Mouse (Mus musculus) heart, embryonic 13.5 days (tissue): ENCODE results near the gene Tbccd1. TPM values are rescaled to one million over a fixed set of nuclear protein-coding genes. Genes with fewer than 3 reads are reported as not detected.

ENCODE experiments used
- ATAC-seq: fragments of 200-750 bp; cut with Nextera tagmentation; 2 replicates; pipeline ENCODE4 v1.8.0; 2017; ENCODE audit warnings: moderate TSS enrichment; ENCODE audit not compliant: insufficient number of reproducible peaks, low FRiP score, low TSS enrichment; ENCODE audit errors: extremely low read depth
- H3K27ac ChIP-seq: fragments of 300-500 bp; sonication (generic); replicated peaks from 2 replicates; pipeline ENCODE4 v1.5.1; 2015; ENCODE audit warnings: moderate library complexity, mild to moderate bottlenecking, inconsistent platforms
- H3K27me3 ChIP-seq: fragments of 300-500 bp; sonication (generic); replicated peaks from 2 replicates; pipeline ENCODE4 v1.6.1; 2015; ENCODE audit warnings: mild to moderate bottlenecking, inconsistent platforms
- H3K36me3 ChIP-seq: fragments of 300-500 bp; sonication (generic); 2 replicates; pipeline ENCODE4 v1.6.1; 2015; ENCODE audit warnings: mild to moderate bottlenecking, inconsistent platforms
- H3K4me1 ChIP-seq: fragments of 300-500 bp; sonication (generic); 2 replicates; pipeline ENCODE4 v1.6.1; 2015; ENCODE audit warnings: inconsistent platforms
- H3K4me2 ChIP-seq: fragments of 300-500 bp; sonication (generic); 2 replicates; pipeline ENCODE4 v1.6.1; 2015; ENCODE audit warnings: inconsistent platforms, mild to moderate bottlenecking, moderate library complexity
- H3K4me3 ChIP-seq: fragments of 300-500 bp; sonication (generic); 2 replicates; pipeline ENCODE4 v1.5.1; 2015; ENCODE audit warnings: moderate library complexity, mild to moderate bottlenecking, inconsistent platforms
- H3K9ac ChIP-seq: fragments of 300-500 bp; sonication (generic); 2 replicates; pipeline ENCODE4 v1.6.1; 2015; ENCODE audit warnings: inconsistent platforms, mild to moderate bottlenecking, moderate library complexity
- H3K9me3 ChIP-seq: fragments of 300-500 bp; sonication (generic); 2 replicates; pipeline ENCODE4 v1.6.1; 2016; ENCODE audit warnings: inconsistent platforms
- WGBS: fragments of 180-500 bp; shearing (Covaris S2); methylation state at CpG from one replicate; pipeline ENCODE4 v1.1.7; 2015; ENCODE audit warnings: mixed read lengths; 5-methylcytosine and 5-hydroxymethylcytosine counted together
- polyA plus RNA-seq: library from polyadenylated mRNA; unstranded; fragments of >200 nt; fragmentation: Nextera tagmentation; extraction: Ambion mirVana; gene quantifications from 2 replicates; pipeline ENCODE4 v1.2.1, GENCODE M21; 2015

Tbccd1 gene
- polyA plus RNA-seq, 1 experiment from 2014 or later: 18.3 TPM

GRCm38 (mm10) chr16:22852709-22853108, 4.8 kb downstream of the Tbccd1 start:
- Histone ChIP-seq H3K27ac (no peak overlapping the region), H3K9ac (no peak overlapping the region), H3K4me3 (no peak overlapping the region), H3K36me3 (peaks cover 14% of the 10 kb centered on the region), H3K27me3 (no peaks in the 10 kb centered on the region), H3K4me1 (peaks cover 6% of the 10 kb centered on the region), H3K9me3 (no peaks in the 10 kb centered on the region), H3K4me2 (no peak overlapping the region)
- ATAC-seq: no peak
- WGBS: 87% methylated on average over 4 of the region's 4 CpGs

GRCm38 (mm10) chr16:22848331-22848730, 9.1 kb downstream of the Tbccd1 start:
- Histone ChIP-seq H3K27me3 (no peaks in the 10 kb centered on the region), H3K9me3 (no peaks in the 10 kb centered on the region), H3K4me1 (peaks cover 17% of the 10 kb centered on the region), H3K9ac (no peak overlapping the region), H3K4me2 (no peak overlapping the region), H3K27ac (no peak overlapping the region), H3K36me3 (peaks cover 6% of the 10 kb centered on the region), H3K4me3 (no peak overlapping the region)
- no peak for ATAC-seq
- 90% methylated on average over 1 of the region's 1 CpGs for WGBS

GRCm38 (mm10) chr16:22847686-22848085, 9.8 kb downstream of the Tbccd1 start:
- Histone ChIP-seq H3K4me1 (peaks cover 17% of the 10 kb centered on the region), H3K4me3 (no peak overlapping the region), H3K9ac (no peak overlapping the region), H3K9me3 (no peaks in the 10 kb centered on the region), H3K4me2 (no peak overlapping the region), H3K36me3 (peaks cover 6% of the 10 kb centered on the region), H3K27ac (no peak overlapping the region), H3K27me3 (no peaks in the 10 kb centered on the region)
- no peak for ATAC-seq
- 89% methylated on average over 1 of the region's 1 CpGs for WGBS

- WGBS: 61% methylated on average over 4 of the region's 4 CpGs
- H3K27me3 ChIP-seq: no peaks in the 10 kb centered on the region
- no peak overlapping the region for H3K4me3 ChIP-seq
- no peak for ATAC-seq
- H3K9ac ChIP-seq: no peak overlapping the region
- no peak overlapping the region for H3K4me2 ChIP-seq
- H3K9me3 ChIP-seq: no peaks in the 10 kb centered on the region
- H3K4me1 ChIP-seq: peaks cover 17% of the 10 kb centered on the region
- no peak overlapping the region for H3K27ac ChIP-seq
- peaks cover 12% of the 10 kb centered on the region for H3K36me3 ChIP-seq
Observed at GRCm38 (mm10) chr16:22845481-22845880, 12.0 kb downstream of the Tbccd1 start.

- H3K9me3 ChIP-seq: no peaks in the 10 kb centered on the region
- peak overlapping the region; percentile 66 for H3K4me3 ChIP-seq
- 70% methylated on average over 5 of the region's 5 CpGs for WGBS
- peak overlapping the region; percentile 92 for H3K4me2 ChIP-seq
- H3K4me1 ChIP-seq: peaks cover 19% of the 10 kb centered on the region
- no peaks in the 10 kb centered on the region for H3K27me3 ChIP-seq
- H3K36me3 ChIP-seq: peaks cover 7% of the 10 kb centered on the region
- no peak for ATAC-seq
- H3K27ac ChIP-seq: peak overlapping the region; percentile 83
- peak overlapping the region; percentile 90 for H3K9ac ChIP-seq
Observed at GRCm38 (mm10) chr16:22844834-22845233, 12.6 kb downstream of the Tbccd1 start.

- peak overlapping the region; percentile 66 for H3K4me3 ChIP-seq
- H3K4me2 ChIP-seq: peak overlapping the region; percentile 92
- no peaks in the 10 kb centered on the region for H3K27me3 ChIP-seq
- H3K4me1 ChIP-seq: peaks cover 25% of the 10 kb centered on the region
- peak; percentile 79; the same call in 1 of the 2 replicates for ATAC-seq
- peak overlapping the region; percentile 83 for H3K27ac ChIP-seq
- peak overlapping the region; percentile 90 for H3K9ac ChIP-seq
- no peaks in the 10 kb centered on the region for H3K9me3 ChIP-seq
- 5% methylated on average over 26 of the region's 26 CpGs for WGBS
- H3K36me3 ChIP-seq: peaks cover 13% of the 10 kb centered on the region
Observed at GRCm38 (mm10) chr16:22844061-22844801, 13.2 kb downstream of the Tbccd1 start.

GRCm38 (mm10) chr16:22842871-22843270, 14.6 kb downstream of the Tbccd1 start:
- H3K9ac ChIP-seq: no peak overlapping the region
- H3K4me3 ChIP-seq: no peak overlapping the region
- 92% methylated on average over 5 of the region's 5 CpGs for WGBS
- peaks cover 30% of the 10 kb centered on the region for H3K4me1 ChIP-seq
- no peaks in the 10 kb centered on the region for H3K27me3 ChIP-seq
- no peak overlapping the region for H3K27ac ChIP-seq
- no peak for ATAC-seq
- no peaks in the 10 kb centered on the region for H3K9me3 ChIP-seq
- H3K4me2 ChIP-seq: no peak overlapping the region
- peaks cover 25% of the 10 kb centered on the region for H3K36me3 ChIP-seq

GRCm38 (mm10) chr16:22839146-22839857, 18.2 kb downstream of the Tbccd1 start:
- peaks cover 54% of the 10 kb centered on the region for H3K36me3 ChIP-seq
- no peak overlapping the region for H3K4me3 ChIP-seq
- H3K9me3 ChIP-seq: no peaks in the 10 kb centered on the region
- peak overlapping the region; percentile 9; the same call in 1 of the 2 replicates for H3K4me2 ChIP-seq
- no peak for ATAC-seq
- 67% methylated on average over 3 of the region's 3 CpGs for WGBS
- peak overlapping the region; percentile 41 for H3K27ac ChIP-seq
- peaks cover 20% of the 10 kb centered on the region for H3K4me1 ChIP-seq
- H3K27me3 ChIP-seq: no peaks in the 10 kb centered on the region
- H3K9ac ChIP-seq: no peak overlapping the region; the same call in 1 of the 2 replicates

GRCm38 (mm10) chr16:22832932-22833525, 24.4 kb downstream of the Tbccd1 start:
- Histone ChIP-seq H3K4me2 (no peak overlapping the region), H3K27me3 (no peaks in the 10 kb centered on the region), H3K9ac (no peak overlapping the region), H3K9me3 (no peaks in the 10 kb centered on the region), H3K4me3 (no peak overlapping the region), H3K36me3 (peaks cover 55% of the 10 kb centered on the region), H3K27ac (no peak overlapping the region), H3K4me1 (no peaks in the 10 kb centered on the region)
- WGBS: 82% methylated on average over 3 of the region's 3 CpGs
- no peak for ATAC-seq

GRCm38 (mm10) chr16:22820731-22821130, 36.7 kb downstream of the Tbccd1 start:
- peaks cover 44% of the 10 kb centered on the region for H3K36me3 ChIP-seq
- H3K4me3 ChIP-seq: no peak overlapping the region
- H3K9me3 ChIP-seq: no peaks in the 10 kb centered on the region
- no peak for ATAC-seq
- H3K9ac ChIP-seq: no peak overlapping the region
- no peaks in the 10 kb centered on the region for H3K4me1 ChIP-seq
- no peak overlapping the region for H3K4me2 ChIP-seq
- no peaks in the 10 kb centered on the region for H3K27me3 ChIP-seq
- 42% methylated on average over 8 of the region's 8 CpGs for WGBS
- H3K27ac ChIP-seq: no peak overlapping the region

GRCm38 (mm10) chr16:22811477-22811876, 46.0 kb downstream of the Tbccd1 start, which contains the start of gene Crygs:
Crygs (minus strand) TSS chr16:22811577.
- peaks cover 15% of the 10 kb centered on the region for H3K36me3 ChIP-seq
- peaks cover 4% of the 10 kb centered on the region for H3K4me1 ChIP-seq
- H3K4me2 ChIP-seq: no peak within 1 kb of the TSS
- H3K4me3 ChIP-seq: no peak within 1 kb of the TSS
- 65% methylated on average over 2 of the region's 2 CpGs for WGBS
- H3K27ac ChIP-seq: no peak within 1 kb of the TSS
- no peaks in the 10 kb centered on the region for H3K9me3 ChIP-seq
- no peak for ATAC-seq
- H3K27me3 ChIP-seq: peaks cover 12% of the 10 kb centered on the region
- no peak within 1 kb of the TSS for H3K9ac ChIP-seq
